ENCODE assay signal across 8 mouse cellular contexts in the genomic region with DNA sequence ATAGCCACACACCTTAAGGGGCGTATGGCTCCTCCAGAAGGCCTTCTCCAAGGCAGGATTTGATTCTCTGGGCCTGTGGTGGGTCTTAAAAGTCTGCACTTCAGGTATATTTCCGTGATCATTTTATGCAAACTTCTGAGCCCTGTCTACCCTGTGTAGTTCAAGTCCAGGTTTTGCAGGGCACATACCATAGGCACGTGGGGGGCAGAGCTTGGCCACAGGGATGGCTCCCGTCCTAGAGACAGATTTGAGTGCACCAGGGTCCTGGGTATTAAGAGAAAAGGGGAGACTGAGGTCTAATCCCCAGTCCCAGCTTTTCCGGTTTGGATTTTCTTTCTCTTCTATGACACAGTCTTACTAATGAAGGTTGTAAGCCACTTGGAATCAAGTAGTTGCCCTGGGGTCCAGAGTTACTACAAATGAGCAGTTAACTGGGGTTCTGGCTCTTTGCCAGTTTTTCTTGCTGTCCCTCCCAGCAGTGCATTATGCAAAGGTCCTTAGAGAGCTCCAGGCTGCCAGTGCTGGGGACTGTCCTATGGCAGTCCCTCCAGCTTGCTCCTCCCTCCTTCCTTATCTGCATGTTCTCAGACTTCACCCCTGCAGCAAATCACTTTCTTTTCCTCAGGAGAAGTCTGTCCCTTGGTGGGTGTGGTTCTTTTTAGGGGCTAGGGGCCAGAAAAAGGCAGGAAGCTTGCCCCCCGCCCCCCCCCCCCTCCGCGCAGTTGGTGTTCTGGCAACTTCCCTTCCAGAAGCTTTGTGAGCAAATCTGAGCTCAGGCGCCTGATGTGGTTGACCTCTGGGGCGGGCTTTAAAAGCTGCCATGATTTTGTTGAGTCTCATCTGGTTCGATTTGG.
DNase-seq lines count a peak whose midpoint lies in the region; ATAC-seq lines count a peak whose summit lies in the region.

No protein-coding gene starts in this region.

- H3K27ac ChIP-seq in forebrain, embryonic 11.5 days (ENCODE audit: low read depth, low read length) = no peak overlapping the region

- H3K4me3 ChIP-seq in forebrain, embryonic 11.5 days (ENCODE audit: low read depth, low read length) = no peak overlapping the region

- ATAC-seq in forebrain, embryonic 11.5 days (replicated peaks; ENCODE audit: low FRiP score) = peak; percentile 84

- DNase-seq in adrenal gland, postnatal 14 days = peak; percentile 64
- DNase-seq in forebrain, embryonic 11.5 days (ENCODE audit: low spot score) = peak; percentile 53
- DNase-seq in heart, postnatal 36 days = peak; percentile 27 to 40
- DNase-seq in kidney, postnatal 4 days = peak; percentile 35 to 57
- peak; percentile 69 for DNase-seq in mesoderm, embryonic 11.5 days (ENCODE audit: low read depth, low spot score)
- no peak for DNase-seq in MN1 (ENCODE audit: low spot score)
- no peak for DNase-seq in cerebellum, postnatal 36 days
- no peak for DNase-seq in ovary, postnatal 10 days (ENCODE audit: low spot score)

- H3K36me3 ChIP-seq in forebrain, embryonic 11.5 days (ENCODE audit: control insufficient read depth, insufficient read depth, low read length) = no peaks in the 10 kb centered on the region

- intact Hi-C loops in heart, postnatal 36 days (cut with DNase I) = no loop called here

- H3K27me3 ChIP-seq in forebrain, embryonic 11.5 days (ENCODE audit: control insufficient read depth, insufficient read depth, low read length) = no peaks in the 10 kb centered on the region

- no peak overlapping the region for H3K4me2 ChIP-seq in forebrain, embryonic 11.5 days (ENCODE audit: low read depth, low read length, severe bottlenecking)

- WGBS in forebrain, embryonic 11.5 days = 52% methylated on average over 11 of the region's 11 CpGs

- H3K9ac ChIP-seq in forebrain, embryonic 11.5 days (ENCODE audit: low read length) = no peak overlapping the region

- H3K9me3 ChIP-seq in forebrain, embryonic 11.5 days (ENCODE audit: control insufficient read depth, low read length) = no peaks in the 10 kb centered on the region; the same call in 1 of the 2 replicates

- H3K4me1 ChIP-seq in forebrain, embryonic 11.5 days (replicated peaks; ENCODE audit: control insufficient read depth, insufficient read depth, low read length) = no peaks in the 10 kb centered on the region

Comparison
In these comparisons a context has a peak if more than half of its experiments do, and no peak if none do; other contexts are left out.
1. DNase-seq: peak in adrenal gland, postnatal 14 days (single experiment), forebrain, embryonic 11.5 days (single experiment), heart, postnatal 36 days (2 of 2), kidney, postnatal 4 days (2 of 2) and mesoderm, embryonic 11.5 days (single experiment); none in MN1 (single experiment), cerebellum, postnatal 36 days (0 of 2) and ovary, postnatal 10 days (single experiment).